Mouse (Mus musculus) left cerebral cortex, postnatal 36 days (tissue): ENCODE data around the gene Gna12. TPM values are rescaled to one million over a fixed set of nuclear protein-coding genes. Genes with fewer than 3 reads are reported as not detected.

ENCODE experiments used
- DNase-seq, 2 experiments: peaks; one replicate each; pipeline ENCODE4 v3.0.0; 2021 to 2022; ENCODE audit warnings: low spot score in 2 of 2, mixed read lengths in 1 of 2
- intact Hi-C: fragments of 180-260 bp; cut with DNase I; formaldehyde crosslinking; loops from one replicate; pipeline ENCODE4 v1.15.1; 2025
- total RNA-seq, 2 experiments: library from RNA; stranded (reverse); gene quantifications; 2 replicates each; pipeline ENCODE4 v1.2.3; 2021

Gna12 gene
- total RNA-seq, 2 experiments from 2014 or later = 67.4 to 86.6 TPM

DNA sequence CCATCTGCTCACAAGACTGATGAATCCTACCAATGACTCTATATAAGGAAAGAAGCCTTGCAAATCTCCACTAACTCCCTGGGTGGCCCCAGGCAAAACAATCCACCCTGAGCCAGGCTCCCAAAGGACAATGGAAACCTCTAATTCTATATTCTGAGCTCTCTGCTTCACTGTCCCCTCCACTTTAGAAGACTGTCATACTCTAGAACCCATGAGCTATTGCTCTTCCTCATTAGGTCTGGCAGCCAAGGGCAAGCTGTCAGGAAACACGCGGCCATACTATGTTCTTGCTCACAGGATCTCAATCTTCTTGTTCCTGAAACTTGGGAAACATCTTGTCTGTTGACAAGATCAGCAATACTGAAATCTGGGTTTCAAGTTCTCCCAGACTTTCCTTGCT is 24.0 kb downstream of the Gna12 start:
- intact Hi-C loops = no loop called here
- DNase-seq = no peak

DNA sequence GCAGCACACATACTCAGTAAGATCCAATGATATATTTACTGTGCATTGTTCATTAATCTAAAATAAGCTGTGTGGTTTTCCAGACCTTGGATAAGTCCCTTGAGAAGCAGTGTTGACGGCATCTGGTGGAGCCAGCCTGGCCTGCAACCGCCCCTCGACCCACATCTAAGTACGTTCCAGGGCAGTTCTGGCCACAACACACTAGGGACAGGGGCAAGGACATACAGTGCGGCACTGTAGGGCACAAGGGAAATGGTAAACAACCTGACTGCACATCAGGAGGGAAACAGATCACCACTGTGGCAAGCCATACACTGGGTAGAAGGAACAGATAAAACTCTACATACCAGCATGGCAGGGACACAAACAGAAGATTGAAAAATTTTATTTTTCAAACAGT is 28.4 kb downstream of the Gna12 start:
- intact Hi-C loops = no loop called here
- no peak for DNase-seq

DNA sequence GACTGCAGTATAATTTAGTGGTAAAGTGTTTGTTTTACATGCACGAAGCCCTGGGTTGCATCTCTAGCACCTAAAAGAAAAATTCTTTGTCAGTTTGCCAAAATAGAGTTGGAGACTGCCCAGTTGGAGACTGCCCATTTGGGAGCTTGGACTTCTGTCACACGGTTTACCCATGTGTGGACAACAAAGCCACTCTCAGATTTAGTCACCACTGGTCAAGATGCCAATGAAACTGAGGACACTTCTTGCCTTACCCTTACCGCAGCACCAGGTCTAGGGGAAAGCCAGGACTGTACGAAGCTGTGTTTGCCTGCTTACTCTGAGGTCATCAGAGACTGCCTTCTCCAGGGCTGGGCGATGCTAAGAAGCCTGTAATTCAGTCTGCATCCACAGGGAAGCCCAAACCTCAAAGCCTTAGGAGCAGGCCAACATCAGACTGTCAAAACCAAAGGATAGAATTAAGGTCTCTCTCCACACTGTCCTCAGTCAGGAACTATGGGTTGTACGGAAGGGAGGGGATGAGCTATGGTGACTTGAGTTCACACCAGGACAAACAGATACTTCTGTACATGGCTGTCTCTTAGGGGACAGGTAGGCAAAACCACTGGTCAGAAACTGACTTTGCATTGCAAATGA is 29.8 kb downstream of the Gna12 start:
- DNase-seq = no peak
- intact Hi-C loops = no loop called here

DNA sequence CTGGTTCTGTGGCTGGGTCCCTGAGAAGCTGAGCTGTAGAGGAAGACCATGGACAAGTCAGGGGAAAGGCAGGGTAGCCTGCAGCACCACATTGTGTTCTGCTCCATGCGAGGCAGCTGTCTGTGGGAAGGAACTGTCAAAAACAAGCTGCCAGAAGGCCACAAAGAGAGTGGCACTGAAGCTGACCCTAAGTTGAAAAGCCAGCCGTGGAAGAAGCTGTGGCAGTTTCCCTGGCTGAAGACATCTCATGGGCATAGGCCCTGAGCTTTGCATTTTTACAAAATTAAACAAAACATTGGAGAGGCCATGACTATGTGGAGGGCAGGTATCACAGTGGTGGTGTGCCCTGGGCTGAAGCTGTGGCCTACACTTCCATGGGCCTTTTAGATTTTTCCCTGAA is 31.0 kb downstream of the Gna12 start:
- intact Hi-C loops = no loop called here
- DNase-seq = no peak

DNA sequence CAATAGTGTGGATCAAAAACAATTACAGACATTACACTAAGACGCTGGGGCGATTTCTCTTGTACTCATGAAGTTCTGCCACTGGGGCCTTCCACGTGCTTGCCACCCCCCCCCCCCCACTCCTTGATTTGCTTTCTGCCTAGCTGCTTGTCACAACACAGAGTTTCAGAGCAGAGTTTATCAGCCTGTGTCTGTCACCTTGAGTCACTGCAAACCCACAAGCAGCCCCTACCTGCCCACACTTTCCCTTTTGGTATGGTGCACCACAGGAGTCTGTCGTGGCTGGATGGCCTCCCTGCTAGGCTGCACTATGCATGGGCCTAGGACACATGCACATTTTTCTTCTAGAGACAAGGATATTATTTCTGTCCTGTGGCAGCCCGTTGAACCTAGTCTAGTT is 31.5 kb downstream of the Gna12 start:
- intact Hi-C loops = no loop called here

DNA sequence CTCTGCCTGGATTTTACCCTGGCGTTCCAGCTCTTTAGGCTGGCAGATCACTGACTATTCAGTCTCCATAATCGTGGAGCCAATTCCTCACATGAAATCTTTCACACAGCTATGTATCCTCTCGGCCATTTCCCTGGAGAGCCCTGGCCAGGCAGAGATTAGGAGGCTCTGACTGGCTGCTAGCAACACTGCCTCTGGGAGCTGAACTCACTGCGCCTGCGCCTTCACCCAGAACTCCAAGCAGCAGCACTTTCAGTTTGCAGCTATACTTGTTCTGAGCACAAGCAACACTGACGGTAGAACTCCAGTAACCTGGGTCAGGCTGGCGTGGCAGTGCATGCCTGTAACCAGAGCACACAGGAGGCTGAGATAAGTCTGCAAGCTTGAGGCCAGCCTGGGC is 32.1 kb downstream of the Gna12 start:
- DNase-seq = no peak
- intact Hi-C loops = no loop called here

More for the DNA sequence above, 31.5 kb downstream of the Gna12 start:
- no peak for DNase-seq

DNA sequence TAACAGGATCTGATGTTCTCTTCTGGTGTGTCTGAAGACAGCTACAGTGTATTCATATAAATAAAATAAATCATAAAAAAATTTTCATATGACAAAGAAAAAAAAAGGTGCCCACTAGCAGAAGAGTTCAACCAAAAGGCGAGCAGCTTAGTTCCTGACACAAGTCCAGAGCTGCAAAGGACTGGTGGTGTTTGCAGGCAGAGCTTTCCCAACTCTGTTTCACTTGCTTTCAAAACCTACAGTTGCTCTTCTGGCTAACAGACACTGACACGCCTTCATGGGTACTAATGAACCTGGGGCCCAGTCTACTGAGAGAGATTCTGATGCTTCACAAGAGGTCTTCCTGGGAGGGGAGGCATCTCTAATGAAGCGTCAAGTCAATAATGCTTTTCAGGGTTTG is 34.2 kb downstream of the Gna12 start:
- intact Hi-C loops = no loop called here
- no peak for DNase-seq

DNA sequence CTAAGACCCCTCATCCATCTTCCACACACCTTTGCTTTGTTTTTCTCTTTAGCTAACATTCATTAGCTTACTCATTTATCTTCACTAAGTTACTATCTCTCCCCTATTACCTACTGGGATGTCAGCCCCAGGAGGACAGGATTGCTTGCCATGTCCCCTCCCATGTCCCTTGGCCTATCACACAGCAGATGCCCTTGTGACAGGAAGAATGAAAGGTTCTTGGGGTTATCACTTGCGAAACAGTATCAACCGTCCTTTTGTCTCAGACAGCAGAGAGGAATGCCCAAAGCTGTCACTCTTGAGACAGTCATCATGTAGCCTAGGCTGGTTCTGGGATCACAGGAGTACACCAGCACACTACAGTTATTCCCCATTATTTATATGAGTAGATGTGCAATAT is 35.1 kb downstream of the Gna12 start:
- intact Hi-C loops = no loop called here

DNA sequence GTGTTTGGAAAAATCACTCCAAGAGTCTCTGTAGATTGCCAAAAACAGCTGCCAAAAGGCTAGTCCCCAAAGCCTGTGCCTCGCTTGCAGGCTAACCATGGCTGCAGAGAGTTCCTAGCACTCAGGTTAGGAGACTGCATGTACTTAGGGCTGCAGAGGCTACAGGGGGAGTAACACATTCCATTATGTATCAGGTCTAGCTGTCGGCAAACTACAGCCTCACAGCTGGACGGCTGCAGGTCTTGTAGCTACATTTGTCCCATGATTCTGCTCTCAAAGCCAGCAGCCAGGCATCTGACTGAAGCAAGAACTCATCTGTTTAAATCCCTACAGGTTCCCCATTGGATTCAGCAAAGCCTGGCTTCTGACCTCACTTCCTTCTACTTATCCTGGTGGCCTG is 35.5 kb downstream of the Gna12 start:
- intact Hi-C loops = loop anchor here (5.0 kb wide), 1 partner anchor 33 kb away; no protein-coding TSS in a partner anchor
- no peak for DNase-seq

More for the DNA sequence above, 35.1 kb downstream of the Gna12 start:
- no peak for DNase-seq

DNA sequence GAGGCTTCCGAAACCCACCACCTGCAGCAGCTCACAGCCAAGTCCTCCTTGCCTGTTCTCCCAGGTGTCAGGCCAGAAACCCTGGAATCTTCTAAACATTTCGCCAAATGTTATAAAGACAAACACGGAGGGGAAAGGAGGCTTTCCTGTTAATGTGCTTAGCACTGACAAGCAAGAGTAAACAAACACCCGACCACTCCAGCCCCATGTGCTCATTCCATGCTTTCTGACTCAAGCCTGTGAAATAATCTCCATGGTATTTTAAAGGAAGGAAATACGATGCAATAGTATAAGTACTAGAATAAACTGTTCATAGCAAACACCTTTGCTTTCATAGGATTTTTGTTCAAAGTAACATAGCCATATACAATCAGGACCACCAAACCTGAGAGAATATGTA is 38.0 kb downstream of the Gna12 start:
- intact Hi-C loops = loop anchor here (5.0 kb wide), 1 partner anchor 35 kb away; no protein-coding TSS in a partner anchor

DNA sequence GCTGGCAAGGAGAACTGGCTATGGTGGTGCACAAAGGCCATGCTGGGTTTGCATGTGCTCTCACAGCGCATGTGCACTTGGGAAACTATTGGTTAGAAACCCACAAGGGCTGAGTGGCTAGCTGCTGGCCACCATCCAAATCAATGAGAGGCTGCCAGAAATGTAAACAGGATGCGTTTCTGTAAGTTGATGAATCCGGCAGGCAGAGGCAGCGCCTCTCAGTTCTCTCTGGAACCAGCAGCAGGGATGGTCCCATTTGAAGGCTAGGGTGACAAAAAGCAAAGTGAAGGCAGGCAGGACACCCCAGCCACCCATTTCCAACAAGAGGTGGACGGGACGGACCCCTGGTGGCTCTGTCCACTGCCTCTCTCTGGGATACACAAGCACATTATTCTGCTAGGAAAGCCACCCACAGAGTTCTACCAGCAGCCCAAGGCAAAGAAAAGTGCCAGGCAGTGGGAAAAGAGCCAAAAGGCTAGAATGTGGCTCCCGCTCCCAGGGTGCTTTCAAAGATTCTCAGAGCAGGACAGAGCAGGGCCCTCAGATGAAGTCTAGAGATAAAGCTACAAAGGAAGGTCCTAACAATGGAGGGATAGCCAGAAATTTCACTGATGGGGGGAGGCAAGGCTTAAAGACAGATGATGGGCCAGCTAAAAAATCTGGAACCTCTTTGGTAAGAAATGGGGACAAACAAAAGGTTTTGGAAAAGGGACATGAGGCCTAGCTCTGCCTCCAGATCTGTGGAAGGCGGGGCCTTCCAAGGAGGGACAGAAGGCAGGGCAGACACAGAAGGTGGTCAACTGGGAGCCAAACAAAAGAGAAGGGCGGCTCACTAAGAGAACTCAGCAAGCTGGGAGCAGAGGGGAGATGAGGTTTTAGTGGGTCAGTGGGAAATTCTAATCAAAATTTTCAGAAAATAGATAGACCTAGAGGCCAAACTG is 39.0 kb downstream of the Gna12 start:
- intact Hi-C loops = loop anchor here (5.0 kb wide), 1 partner anchor 36 kb away; no protein-coding TSS in a partner anchor
- peak; percentile 40 to 48 for DNase-seq

More for the DNA sequence above, 38.0 kb downstream of the Gna12 start:
- no peak for DNase-seq

DNA sequence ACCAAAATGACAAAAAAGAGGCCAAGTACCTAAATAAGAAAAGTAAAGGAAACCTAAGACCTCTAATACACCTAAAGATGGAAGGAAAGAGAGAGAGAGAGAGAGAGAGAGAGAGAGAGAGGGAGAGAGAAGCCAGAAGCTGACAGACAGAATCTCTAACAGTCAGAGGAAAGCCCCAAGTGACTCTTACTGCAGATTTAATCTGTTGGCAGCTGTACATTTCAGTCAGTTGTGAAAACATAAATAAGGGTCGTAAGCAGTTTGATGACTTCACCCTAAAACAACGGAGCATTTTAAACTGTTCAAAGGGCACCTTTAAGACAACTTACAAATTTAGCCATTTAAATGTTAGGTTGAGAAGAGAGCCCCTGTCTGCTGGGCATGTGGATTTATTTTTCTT is 39.8 kb downstream of the Gna12 start:
- intact Hi-C loops = loop anchor here (5.0 kb wide), 1 partner anchor 37 kb away; no protein-coding TSS in a partner anchor
- no peak for DNase-seq

DNA sequence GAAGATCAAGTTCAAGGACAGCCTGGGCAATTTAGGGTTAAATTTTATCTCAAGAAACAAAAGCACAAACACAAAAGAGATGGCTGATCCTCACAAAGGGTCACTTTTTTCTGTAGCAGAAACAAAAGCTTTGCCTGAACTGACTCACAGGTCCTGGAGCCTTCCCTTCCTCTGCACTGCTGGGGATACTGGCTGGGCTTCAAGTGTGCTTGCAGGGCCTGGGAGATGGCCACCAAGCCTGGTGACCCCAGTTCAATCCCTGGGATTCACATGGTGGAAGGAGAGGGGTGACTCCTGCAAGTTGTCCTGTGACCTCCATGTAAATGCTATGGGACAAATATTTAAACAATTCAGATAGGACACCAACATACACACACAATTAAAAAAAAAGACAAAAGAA is 40.7 kb downstream of the Gna12 start:
- DNase-seq = no peak
- intact Hi-C loops = no loop called here

DNA sequence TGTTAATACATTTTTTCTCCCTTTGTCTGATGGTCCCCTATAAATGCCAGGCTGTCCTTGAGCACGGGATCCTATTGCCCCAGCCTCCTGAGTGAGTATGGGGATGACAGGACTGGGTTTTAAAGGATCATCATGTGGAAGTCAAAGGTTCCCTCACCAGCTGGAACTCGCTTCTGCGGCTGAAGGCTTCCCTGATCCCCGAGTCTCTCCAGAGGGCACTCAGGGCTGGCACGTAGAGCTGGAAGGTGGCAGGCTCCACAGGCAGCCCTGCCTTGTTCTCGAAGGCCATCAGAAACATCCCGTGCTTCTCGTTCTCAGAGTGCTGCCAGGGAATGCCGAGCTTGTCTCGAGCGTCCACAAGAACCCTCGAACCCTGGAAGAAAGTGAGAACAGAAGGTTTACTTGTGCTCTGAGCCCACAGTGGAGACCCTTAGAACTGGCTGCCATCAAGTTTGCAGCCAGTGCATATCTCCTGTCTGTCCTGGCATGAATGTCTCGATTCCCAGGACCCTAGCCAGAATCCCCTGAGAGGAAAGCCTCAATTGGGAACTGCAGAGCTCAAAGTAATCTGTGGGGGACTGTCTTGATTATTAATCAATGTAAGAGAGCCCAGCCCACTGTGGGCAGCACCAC is 44.9 kb downstream of the Gna12 start:
- no peak for DNase-seq
- intact Hi-C loops = no loop called here

DNA sequence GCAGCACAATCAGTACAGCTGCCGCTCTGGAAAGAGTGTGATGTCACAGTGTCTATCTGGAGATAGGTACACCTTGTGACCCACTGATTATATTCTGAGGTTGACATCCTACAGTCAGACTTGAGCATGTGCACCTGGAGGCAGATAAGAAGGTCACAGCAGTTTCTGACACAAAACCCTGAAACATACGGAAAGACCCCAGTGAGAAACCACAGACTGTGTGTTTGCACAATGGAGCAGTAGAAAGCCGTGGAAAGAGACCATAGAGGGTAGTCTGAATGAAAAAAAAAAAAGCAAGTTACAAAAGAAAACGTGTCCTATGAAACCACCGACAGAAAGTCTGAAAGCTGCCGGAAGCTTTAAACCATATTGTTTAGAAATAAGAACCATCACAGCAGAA is 45.9 kb downstream of the Gna12 start:
- no peak for DNase-seq

DNA sequence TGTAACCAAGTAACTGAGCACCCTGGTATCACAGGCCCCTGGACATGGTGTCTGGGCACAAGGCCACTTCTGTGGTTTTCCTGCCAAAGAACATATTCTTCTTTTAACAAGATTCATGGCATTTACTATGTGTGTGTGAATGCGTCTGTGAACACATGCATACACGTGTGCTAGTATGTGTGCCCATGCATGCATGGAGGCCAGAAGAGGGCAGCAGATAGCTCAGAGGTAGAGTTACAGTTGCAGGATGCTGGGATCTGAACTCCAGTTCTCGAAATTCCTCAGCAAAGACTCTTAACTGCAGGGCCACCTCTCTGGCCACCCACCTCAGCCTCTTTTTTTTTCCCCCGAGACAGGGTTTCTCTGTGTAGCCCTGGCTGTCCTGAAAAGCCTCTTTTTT is 46.7 kb downstream of the Gna12 start:
- intact Hi-C loops = no loop called here
- no peak for DNase-seq

More for the DNA sequence above, 45.9 kb downstream of the Gna12 start:
- intact Hi-C loops = no loop called here

DNA sequence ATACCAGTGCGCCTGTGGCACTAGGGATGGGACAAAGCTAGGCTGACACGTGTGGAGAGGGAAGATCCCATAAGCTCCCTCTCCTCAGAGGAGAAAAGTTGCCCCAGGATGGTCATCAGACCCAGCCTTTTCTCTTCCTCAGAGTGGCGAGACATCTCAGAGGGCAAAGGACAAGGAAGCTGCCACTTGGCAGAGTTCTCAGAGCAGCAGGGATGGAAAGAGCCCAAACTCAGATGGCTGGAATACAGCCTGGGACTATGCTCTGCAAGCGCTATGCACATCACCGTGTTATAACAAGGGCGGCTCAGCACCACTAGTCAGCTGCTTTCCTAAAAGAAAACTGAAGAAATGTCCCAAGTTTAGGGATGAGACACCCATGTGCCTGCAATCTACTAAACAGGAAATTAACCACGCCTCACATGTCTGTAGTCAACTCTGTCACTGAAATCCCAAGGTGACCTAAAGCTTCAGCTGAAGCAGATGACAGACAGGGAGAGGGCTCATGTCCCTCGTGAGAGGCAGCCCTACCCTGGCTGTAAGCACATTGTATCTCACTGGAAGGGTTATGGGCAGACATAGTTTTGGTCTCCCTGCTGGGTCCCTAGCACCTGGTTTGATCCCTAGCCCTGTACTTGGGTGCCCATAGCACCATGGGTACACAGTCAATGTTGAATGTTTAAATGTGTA is 48.2 kb downstream of the Gna12 start:
- intact Hi-C loops = no loop called here
- no peak for DNase-seq

DNA sequence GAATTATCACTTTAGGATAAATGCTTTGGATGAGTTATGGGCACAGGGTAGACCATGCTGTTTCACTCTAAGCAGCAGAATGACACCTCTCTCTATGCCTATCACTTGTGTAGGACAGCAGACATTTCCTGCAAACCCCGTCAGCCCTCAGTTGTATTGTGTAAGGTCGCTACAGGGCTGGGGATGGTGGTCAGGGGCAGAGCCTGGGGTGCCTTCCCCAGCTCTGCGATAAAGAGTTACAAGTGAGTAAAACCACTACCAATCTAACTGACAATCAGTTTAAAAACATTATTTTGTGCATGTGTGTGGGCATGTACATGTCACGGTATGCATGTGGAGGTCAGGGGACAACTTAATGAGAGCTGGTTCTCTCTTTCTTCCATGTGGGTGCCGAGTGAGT is 49.1 kb downstream of the Gna12 start:
- intact Hi-C loops = no loop called here
- no peak for DNase-seq

DNA sequence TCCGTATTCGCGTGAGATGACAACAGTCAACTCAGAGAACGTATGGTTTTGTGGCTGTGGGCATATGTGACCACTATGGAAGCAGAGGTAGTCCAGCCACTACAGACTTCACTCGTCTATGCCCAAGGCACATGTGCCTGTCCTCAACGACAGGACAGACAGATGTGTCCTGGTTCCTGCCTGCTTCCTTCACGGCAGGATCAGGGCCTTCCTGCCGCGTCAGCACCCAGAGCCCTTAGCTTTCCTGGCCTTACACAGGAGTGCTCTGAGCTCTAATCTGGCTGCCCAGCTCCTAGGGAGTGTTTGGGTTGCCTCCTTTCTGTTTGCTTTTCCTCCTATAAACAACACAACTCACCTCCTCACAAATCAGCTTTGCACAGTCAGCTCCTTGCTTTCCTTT is 53.3 kb downstream of the Gna12 start:
- intact Hi-C loops = no loop called here
- no peak for DNase-seq

DNA sequence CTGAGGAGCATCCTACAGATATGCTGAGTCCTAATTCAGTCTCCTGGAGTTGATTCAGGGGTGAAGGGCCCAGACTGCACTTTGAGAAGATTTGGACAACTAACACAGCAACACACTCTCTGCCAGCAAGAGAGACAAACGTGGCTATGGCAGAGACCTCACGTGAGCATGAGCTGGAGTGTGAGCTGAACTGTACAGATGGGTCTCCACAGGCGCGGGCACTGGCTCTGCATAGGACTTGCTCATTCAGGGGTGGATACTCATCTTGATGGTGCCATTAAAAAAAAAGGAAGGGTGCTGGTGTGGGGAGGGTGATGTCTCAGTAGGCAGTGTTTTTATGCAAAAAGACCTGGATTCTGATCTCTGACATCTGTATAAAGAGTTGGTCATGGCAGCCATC is 55.1 kb downstream of the Gna12 start:
- no peak for DNase-seq
- intact Hi-C loops = no loop called here
